Mouse (Mus musculus) cortical plate, adult 2 months (tissue): Measurements from ENCODE around the gene Gm26661.

Experiments
- CTCF ChIP-seq: fragments of 200-500 bp; IDR thresholded peaks from 2 replicates; pipeline ENCODE4 v1.5.1; 2011; ENCODE audit warnings: mild to moderate bottlenecking, control low read depth, low read length; ENCODE audit not compliant: insufficient read depth; ENCODE audit errors: extremely low read depth
- POLR2A ChIP-seq: fragments of 200-500 bp; IDR thresholded peaks from 2 replicates; pipeline ENCODE4 v1.6.1; 2011; ENCODE audit warnings: mild to moderate bottlenecking, low read length, control low read depth; ENCODE audit not compliant: insufficient read depth; ENCODE audit errors: extremely low read depth

DNA sequence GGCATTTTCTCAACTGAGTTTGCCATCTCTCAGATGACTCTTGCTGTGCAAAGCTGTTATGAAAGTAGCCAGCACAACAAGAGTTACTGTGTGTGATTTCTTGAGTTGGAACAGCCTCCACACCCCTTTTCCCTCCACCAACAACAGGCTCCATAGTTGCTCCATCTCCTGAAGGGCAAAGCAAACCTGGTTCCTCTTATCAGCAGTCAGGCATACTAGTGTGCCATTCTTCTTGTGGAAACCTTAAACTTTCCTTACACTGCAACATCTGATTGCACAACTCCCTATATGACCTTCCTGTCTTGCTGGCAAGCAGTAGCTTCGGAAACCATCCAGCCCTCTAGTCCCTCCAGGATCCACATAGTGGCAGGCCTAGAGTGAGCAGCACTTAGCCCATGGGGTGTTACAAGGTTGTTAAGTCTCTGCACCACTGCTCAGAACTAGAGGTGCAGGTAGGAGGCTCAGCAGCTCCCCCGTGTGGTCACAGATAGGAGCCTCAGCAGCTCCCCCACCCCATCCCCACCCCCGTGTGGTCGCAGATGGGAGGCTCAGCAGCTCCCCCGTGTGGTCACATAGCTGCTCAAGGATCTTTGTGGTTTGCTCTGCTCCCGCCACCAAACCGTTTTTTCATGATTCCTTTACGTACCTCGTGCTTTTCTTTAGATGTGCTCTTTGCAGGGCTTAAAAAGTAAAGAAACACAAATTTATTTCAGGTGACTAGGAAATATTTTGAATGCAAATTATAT, 25.6 kb upstream of the Gm26661 start:
- TF ChIP-seq CTCF (peak; percentile 73), POLR2A (no peak)
